Mouse (Mus musculus) cerebellum, adult 11 months (tissue): ENCODE measurements around the gene Elmod3.
"Not testable (repeated sequence)": the region's sequence is repeated elsewhere in the genome, so short reads cannot be mapped to it uniquely, and the experiment has no call there.

Source experiments
- DNase-seq: peaks from one replicate; pipeline ENCODE4 v3.0.0; 2022

Elmod3 gene

DNA sequence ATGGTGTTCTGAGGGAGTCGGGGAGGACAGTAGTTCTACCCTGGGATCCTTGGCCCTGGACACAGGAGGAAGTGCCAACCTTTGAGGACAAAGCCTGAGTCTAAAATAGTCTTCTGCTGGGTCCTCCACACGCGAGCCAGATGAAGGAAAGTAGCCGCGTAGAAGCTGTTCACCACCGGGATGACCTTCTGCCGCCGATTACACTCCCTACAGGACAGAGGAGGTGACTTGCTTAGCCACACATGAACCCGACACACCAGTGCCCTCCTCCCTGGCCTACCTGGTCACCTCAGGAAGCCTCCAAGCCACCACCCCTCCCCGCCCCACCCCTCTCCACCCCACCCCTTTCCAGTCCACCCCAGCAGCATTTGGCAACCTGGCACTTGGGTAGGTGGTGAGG, 29.5 kb downstream of the Elmod3 start:
- no peak for DNase-seq

DNA sequence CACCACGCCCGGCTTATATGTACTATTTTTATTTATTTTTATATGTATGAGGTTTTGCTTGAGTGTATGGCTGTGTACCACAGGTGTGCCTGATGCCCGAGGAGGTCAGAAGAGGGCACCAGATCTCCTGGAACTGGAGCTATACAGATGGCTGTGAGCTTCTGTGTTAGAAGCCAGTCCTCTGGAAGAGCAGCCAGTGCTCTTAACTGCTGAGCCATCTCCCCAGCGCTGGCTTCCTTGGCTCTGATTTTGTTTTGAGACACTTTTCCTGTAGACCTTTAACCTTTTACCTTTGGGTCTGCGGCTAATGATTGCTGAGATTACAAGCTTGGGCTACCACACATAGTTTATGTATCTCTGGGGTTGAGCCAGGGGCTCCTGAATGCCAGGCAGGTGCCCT, 30.7 kb downstream of the Elmod3 start:
- DNase-seq, result no peak

DNA sequence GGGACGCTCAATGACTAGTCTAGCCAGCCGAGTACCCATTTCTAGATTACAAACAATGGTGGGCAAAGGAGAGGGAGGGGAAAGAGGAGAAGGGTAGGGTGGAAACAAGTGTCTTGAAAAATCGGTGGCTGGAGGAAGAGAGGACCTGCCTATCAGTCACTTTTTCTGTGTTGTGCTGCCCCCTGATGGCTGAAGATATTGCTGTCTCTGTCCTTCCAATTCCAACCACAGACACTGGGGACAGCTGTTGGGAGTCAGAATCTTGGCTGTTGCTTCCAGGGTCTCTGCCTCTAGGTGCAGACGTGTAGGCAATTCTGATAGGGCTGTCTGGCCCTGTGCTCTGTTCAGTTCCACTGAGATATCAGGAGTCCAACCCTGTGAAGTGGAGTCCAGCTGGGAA, 32.2 kb downstream of the Elmod3 start:
- peak; percentile 78 for DNase-seq

DNA sequence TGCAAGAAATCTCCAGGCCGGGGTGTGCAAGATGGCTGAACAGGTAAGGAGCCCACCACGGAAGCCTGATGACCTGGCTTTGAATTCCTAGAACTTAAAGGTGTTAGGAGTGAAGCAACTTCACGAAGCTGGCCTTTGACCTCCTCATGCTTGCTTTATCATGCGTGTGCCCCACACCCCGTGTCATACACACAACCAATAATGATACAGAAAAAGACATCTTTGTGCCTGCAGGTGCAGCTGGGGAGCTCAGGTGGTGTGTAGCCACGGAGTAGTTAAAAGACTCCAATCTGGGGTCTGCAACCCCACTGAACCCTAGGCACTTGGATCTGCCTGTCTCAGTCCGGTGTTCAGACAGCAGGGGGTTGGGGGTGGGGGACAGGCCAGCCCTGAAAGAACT, 32.7 kb downstream of the Elmod3 start:
- DNase-seq, result no peak

DNA sequence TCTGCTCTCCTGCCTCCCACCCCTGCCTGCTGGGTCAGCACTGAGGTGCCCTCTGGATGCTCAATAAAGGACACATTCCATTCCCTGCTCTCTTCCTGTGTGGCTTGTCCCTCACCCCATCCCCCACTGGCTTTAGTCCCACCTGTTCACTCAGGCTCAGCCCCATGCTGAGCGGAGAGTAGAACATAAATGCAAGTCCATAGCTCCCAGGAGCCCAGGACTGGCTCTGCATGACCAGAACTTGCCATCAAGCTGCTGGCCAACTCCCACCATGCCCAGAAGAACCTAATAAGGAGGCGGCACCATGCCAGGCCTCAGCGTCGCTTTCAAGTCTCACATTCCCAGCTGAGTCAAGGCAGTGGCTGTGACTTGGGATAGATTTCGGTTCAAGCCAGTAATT, 35.3 kb downstream of the Elmod3 start:
- DNase-seq, result no peak

DNA sequence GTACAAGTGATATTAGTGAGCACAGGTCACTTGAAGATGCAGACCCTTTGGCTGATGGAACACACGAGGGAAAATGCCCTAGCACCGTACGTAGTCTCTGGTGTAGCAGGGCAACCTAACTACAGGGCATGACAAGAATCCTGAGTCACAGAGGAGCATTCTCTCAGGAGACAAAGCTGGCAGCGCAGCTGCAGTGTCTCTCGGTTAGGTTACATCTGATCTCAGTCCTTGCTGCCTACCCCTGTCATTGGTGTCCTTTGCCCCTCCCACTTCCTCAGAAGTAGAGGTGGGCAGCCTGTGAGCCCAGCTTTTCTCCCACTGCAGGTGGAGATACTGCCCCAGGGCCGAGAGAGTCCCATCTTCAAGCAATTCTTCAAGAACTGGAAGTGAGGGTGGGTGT, 35.7 kb downstream of the Elmod3 start:
- DNase-seq, result no peak

DNA sequence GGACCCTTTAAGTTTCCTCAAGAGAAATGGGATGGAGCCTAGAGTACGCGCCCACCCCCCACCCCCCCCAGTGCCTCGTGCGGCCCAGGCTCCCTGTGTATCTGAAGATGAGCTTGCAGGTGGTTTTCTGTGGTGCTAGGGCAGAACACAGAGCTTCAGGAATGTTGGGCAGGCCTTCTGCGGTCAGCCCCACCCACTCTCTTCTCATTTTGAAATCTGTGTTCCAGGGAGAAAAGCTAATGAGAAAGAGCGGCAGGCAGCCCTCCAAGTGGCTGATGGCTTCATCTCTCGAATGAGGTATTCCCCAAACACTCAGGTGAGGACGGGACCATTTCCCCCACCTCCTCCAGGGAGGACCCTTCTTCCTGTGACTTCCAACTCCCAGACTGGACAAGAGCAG, 37.4 kb downstream of the Elmod3 start:
- DNase-seq, result no peak

DNA sequence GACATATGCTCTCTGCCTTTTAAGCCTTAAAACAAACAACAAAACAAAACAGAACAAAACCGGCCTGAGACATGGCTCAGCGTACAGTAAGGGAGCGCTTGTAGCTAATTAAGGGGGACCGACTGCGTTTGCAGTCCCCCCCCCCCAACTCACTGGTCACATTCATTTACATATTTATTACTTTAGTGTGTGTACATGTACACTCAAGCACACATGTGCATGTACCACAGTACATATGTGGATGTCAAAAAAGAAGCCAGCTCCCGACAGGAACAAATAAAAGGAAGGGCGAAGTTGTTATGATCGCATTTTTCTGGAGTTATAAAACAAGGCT, 45.2 kb downstream of the Elmod3 start:
- no peak for DNase-seq

DNA sequence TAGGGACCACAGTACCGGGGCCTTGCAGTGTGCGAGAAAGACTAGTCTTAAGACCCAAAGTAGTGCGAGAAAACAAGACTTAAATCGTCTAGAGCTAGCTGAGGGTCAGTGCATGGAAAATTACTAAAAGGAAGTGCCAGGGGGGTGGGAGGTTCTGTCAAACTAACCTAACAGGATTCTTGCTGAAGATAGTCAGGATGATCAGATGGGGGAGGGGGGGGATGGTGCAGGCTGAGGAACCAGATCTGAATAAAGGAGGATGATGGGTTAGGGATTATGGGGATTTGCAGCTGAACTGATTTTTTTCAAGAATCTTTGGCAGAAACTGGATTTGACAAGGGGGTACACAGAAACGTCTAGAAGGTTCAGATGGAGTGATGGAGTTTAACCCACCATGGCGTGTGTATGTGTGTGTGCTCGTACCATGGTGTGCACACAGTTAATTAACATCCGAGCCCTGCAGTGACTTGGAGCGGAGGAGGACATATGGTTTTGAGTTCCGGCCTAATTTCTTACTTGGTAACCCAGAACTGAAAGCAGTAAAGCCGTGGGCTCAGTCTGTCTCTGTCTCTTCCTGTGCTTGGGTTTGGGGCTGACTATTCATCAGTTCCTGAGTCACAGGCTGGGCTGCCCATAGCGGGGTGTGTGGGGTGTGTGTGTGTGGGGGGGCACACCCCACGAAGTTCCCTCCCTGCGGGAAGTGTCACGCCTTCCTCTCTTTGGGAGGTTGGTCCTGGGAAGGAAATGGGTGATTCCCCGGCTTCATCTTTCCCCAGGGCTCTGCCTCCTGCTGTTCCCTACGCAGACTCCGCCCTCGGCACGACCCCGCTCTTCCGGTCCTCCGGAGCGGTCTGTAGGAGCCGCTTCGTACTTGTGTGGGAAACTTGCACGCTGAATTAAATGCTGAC, 45.8 kb downstream of the Elmod3 start:
- no peak for DNase-seq

DNA sequence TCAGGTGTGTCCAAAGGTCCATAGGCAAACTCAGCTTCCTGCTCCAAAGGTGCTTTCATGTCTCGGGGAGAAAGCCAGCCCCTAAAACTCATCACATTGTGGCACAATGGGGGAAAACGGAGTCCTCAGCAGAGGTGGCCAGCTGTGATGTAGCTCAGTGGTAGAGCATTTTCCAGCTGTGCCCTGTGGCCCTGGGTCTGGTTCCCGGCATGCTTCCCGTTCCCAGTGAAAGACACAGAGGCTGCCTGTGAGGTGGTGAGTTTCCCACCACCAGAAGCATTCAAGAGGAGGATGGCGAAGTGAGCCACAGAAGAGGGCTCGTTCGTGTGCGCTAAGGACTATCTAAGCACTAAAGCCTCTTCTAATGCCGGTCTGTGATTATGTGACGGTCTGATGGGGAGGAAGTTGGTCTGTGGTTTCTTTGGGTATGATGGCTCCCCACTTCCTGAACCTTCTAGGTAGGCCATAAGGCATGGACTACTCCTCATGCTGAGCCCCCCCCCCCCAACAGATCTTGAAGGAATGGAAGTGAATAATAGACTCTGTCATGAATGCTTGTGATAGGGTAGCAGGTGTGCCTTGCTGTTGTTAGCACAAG, 47.6 kb downstream of the Elmod3 start:
- no peak for DNase-seq

DNA sequence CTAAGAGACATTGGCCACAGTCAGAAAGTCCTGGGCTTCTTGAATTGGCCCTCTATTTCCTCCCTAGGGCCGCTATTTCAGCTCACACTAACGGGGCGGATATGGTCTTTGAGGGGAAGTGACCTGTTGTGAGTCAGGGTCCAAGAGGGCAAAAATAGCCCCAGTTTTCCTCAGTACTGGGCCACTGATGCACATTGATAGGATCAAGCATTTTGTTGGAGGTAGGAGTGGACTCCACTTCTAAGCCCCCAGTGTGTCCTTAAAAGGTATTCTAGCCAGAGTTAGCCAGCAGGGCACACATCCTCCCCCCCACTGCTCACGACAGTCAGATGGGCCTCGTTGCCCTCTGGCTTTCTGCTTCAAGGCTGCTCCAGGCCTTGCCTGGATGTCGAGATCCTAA, 48.2 kb downstream of the Elmod3 start:
- no peak for DNase-seq

DNA sequence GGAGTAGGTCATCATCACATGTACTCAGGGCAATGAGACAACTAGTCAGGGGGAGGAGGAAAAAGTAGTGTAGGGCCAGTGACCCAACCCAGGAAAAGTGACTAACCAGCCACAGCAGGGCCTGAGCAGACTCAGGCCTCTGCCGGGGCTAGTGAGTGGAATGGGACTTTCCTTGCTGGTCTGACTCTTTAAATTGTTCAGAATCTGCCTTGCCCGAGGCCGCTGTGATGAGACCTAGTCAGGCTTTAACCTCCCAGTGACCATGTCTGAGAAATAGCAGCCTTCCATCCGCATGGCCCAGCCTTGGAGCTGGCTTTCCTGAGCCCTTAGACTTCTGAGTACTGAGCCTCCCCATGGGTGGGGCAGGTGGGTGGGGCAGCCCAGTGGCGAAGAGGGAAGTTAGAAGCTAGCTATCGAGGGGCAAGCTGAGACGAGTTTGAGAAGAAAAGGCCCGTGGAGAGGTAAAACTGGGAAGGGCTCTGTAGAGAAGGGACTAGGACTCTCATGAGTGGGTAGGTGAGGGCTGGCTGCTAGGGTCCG, 49.1 kb downstream of the Elmod3 start:
- no peak for DNase-seq

DNA sequence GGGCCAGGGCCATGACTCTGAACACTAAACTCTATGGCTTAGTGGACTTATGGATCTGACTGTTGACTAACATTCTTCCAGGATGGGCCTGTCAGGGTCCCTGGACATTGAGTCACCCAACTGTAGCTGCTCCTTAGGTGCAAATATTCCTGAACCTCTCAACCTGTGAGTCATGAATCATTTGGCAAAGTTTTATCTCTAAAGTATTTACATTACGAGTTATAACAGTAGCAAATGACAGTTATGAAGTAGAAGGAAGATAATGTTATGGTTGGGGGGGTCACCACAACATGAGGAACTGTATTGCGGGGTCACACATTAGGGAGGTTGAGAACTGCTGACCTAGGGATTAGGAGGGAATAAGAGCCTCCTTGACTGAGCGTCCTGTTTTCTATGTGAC, 50.4 kb downstream of the Elmod3 start:
- no peak for DNase-seq

DNA sequence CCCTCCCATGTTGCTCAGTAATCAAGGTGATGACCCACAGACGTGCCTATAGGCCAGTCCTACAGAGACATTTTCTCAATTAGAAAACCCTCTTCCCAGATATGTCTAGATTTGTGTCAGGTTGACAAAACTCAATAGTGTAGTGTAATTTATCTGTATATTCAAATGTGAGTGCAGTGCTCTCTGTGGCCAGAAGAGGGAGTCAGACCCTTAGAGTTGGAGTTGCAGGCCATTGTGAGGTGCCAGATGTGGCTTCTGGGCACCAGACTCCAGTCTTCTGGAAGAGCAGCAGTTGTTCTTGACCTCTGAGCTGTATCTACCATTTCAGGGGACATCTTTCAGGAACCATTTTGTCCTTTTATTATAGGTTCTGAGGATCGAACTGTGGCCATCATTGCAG, 51.1 kb downstream of the Elmod3 start:
- no peak for DNase-seq

DNA sequence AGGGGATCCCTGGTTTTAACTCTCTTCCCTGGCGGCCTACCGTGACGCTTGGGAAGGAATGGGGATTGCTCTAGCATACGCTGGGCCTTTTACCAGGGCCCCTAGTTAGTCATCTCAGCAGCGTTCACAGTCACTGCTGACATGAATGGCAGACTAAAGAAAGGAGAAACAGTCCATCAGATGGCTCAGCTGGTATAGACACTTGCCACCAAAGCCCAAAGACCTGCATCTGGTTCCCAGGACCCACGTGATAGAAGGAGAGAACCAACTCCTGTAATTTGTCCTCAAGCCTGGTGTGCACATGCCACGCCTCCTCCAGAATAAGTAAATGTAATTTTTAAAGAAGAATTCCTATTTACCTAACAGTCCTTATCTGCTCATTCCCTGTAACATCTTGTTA, 52.8 kb downstream of the Elmod3 start:
- DNase-seq, result no peak

DNA sequence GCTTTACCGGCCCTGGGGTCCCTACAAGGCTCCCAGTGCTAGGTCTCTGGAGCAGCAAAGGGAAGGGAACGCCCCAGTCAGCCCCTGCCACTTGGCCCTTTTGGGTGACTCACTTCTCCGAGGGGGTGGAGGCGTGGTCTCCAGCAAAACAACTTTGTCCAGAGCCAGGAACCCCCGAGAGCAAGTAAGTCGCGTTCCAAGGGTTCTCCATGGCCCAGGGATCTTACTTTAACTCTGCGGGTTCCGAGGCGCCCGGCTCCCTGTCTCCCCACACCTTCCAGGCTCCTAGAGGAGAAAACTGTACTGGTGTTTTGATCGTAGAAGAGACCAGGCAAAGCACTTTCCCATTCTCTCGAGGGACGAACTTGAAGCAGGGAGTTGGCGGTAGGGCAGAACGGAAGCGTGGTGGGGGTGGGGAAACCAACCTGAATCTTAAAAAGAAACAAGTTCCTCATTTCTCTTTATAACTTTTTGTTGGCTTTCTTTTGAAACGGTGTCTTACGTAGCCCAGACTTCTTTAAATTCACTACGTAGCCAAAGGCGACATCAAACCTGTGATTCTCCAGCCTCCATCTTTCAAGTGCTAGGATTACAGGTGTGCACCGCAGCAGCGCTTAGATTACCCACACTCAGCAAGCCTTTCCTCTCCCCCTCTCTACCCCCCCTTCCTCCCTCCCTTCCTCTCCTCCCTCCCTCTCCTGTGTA, 53.8 kb downstream of the Elmod3 start, which contains the start of gene Capg:
Gene Capg, plus strand, starts transcription at position 109 of the 705 bp plus-strand sequence.
- DNase-seq, result no peak

DNA sequence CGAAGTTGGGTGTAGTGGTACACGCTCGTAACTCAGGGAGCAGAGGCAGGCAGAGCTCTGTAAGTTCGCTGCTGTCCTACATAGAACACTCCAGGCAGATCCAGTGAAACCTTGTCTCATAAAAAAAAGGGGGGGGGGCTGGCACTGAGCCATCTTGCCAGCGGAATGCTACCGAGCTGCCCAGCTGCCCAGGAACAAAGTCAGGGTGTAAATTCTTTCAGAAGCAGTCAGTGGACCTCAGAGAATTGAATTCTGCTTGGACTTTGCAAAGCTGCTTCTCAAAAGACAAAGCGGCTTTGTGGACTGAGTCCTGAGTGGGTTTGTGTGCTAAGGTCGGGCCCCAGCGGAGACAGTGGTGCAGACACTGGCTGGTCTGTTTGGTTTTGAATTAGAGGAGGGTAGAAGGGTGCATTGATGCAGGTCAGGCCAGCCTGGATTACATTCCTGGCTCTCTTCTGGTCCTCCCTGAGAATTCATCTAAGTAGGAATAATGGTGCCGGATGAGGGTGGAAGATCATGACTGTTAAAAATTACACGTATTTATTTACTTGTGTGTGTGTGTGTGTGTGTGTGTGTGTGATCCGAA, 54.9 kb downstream of the Elmod3 start:
- DNase-seq, result no peak

DNA sequence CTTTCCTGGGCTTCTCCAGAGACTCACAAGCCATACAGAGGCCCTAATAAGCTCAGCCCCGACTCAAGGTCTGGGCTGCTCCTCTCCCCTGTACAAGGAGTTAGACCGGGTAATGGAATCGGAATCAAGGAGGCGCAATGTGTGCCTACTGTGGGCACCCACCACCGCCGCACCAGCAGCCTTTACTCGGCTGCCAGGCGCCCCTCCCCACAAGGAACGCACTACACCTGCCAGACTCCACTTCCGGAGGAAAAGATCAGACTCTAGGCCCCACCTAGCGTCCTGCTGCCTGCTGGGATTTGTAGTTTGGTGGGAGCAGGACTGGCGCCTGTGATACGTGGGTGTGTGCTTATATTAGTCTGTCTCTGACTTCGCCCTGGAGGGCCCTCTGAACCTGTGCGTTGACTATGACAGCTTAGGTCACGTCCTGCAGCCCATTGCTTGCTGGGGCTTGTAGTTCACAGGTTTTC, 59.6 kb downstream of the Elmod3 start:
- DNase-seq, result peak; percentile 89

DNA sequence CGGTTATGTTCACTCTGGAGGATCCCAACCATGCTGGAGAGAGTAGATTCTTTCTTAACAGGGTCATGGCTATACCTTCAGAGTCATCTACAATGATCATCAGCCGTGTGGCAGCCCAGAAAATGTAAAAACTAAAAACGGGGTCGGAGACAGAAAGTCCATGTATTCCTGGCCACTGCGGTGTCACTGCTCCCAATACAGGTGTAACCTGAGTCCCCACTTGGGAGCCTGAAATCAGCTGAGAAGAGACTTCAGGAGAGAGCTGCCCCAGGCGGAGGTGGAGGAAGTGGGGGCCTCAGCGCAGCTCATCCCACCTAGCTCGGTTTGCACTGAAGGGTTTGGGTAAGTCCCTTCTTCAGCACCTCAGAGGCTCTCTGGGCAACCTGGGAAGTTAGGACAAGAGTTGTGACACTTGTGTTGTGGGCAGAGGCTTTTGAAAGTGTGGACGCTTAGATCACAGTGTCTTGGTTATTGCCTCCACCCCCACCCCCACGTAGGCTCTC, 60.2 kb downstream of the Elmod3 start:
- DNase-seq, result peak; percentile 35

DNA sequence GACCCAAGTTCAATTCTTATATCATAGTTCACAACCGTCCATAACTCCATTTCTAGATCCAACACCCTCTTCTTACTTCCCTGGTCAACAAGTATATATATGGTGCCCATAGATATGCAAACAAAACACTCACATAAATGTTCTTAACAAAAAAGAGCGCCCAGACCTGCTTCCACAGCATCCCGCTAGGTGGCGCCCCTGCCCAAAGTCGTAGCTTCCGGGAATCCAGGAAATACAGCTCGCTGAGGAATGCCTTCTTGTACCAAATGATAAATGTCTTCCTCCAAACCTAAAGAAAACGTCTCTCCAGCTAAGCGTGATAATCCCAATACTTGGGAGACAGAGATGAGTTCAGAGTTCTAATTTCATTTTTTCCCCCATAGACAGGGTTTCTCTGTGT, 63.0 kb downstream of the Elmod3 start:
- DNase-seq, result peak; percentile 66

DNA sequence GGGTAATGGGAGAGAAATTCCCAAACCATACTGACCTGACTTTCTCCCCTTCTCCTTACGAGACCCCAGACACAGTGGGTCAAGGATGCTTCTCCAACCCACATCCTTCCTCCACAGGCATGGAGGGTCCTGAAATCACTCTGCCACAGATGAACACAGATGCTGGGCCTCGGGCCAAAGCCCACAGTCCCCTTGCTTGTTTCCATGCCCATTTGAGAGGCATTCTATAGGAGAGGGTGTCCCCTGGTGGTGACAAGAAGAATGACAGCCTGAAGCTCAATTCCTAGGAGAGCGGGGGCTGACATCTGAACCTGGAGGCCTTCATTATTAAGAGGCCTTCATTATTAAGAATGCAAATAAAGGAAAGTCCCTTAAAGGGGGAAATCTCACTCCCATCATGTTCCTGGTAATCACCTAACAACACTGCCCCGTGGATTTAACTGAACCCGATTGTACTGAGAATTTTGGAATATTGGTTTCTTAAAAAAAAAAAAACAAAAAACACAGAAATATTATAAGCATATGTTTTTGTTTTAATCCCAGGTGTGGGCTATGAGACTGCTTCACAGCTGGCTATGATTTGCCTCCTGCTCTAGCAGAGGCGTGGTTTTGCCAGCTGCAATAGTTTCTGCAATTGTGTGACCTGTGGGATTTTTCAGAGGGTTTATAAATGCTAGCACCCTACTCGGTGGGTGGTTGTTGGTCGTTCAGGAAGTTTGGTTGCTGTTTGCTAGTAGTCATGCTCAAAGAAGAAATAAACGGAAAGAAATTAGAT, 64.0 kb downstream of the Elmod3 start:
- DNase-seq, result peak; percentile 52

DNA sequence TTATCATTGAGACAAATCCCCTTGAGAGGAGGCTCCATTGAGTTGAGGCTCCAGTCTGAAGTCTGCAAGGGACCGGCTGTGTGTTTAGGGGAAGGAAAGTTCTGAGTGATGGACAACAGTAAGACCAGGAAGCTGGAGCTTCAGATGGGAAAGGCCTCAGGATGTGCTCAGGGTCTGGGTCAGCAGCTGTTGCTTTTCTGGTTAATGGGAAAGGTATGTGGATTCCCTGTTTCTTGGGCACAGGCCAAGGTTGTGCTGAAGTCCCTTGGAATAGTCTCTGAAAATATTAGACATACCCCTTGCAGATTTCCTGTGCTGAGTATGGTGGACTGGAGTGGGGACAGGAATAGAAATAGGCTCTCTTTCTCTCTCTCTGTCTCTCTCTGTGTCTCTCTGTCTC, 64.7 kb downstream of the Elmod3 start:
- not testable (repeated sequence) for DNase-seq
